Mouse (Mus musculus) spleen, adult 2 months (tissue): ENCODE results near the gene Zfyve1.

Experiments used
- CTCF ChIP-seq: fragments of 200-500 bp; IDR thresholded peaks from 2 replicates; pipeline ENCODE4 v1.5.1; 2011; ENCODE audit warnings: mild to moderate bottlenecking, inconsistent platforms; ENCODE audit not compliant: insufficient read depth, insufficient read length, insufficient replicate concordance; ENCODE audit errors: extremely low read depth
- POLR2A ChIP-seq: fragments of 200-500 bp; IDR thresholded peaks from 2 replicates; pipeline ENCODE4 v1.6.1; 2011; ENCODE audit warnings: low read depth, low read length, inconsistent platforms

DNA sequence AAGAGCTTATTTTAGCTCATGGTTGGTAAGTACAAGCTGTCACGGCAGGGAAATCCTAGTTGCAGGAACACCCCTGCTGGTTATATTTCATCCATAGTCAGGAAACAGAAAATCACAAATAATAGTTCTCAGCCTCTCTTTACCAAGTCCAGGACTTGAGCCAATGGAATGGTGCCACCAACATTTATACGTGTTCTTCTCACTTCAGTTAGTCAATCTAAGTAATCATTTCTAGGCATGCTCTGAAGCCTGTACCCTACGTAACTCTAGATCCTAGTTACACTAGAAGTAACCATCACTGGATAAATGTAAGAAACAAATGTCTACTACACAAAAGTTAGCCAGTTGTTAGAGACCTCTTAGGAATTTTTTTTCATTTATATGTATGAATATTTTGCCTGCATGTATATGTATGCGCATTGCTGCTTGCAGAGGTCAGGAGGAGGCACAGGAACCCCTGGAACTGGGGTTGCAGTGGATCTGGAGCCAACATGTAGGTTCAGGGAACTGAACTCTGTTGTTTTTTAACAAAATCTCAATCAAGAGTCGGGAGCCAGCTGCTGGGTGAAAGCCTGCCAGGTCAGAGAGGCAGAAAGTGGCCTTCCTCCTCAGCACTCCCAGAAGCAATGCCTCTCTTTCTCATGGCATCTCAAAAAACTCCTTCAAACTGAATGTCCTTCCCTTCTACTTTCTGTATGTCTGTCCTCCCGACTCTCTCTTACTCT lies 25.2 kb upstream of the Zfyve1 start:
- TF ChIP-seq CTCF = no peak
- TF ChIP-seq POLR2A = no peak
